Mouse (Mus musculus) megakaryocyte, embryonic 14.5 days (primary cell): ENCODE results near the gene C2cd6.

ENCODE experiments used
- FLI1 ChIP-seq: IDR thresholded peaks from 2 replicates; pipeline ENCODE4 v1.6.1; 2012; ENCODE audit warnings: low read length, inconsistent platforms, mixed read lengths
- GATA1 ChIP-seq: IDR thresholded peaks from 3 replicates; pipeline ENCODE4 v1.6.1; 2012; ENCODE audit warnings: mixed read lengths, low read length, inconsistent platforms, borderline replicate concordance

GRCm38 (mm10) chr1:59119720-59120457, 25.2 kb upstream of the C2cd6 start, which contains the start of gene Tmem237:
- TF ChIP-seq GATA1 (no peak), FLI1 (no peak)
